Mouse (Mus musculus) C2C12 (cell line): ENCODE results near the gene Myh11.

Experiments used
- CTCF ChIP-seq: IDR thresholded peaks from one replicate; pipeline ENCODE4 v1.5.1; 2011; ENCODE audit not compliant: control insufficient read depth, insufficient read depth, insufficient read length
- FOSL1 ChIP-seq: IDR thresholded peaks from one replicate; pipeline ENCODE4 v1.8.0; 2011; ENCODE audit warnings: mild to moderate bottlenecking, low read length; ENCODE audit not compliant: poor library complexity, insufficient read depth, severe bottlenecking
- MAX ChIP-seq: IDR thresholded peaks from one replicate; pipeline ENCODE4 v1.6.1; 2011; ENCODE audit warnings: mild to moderate bottlenecking, control low read depth
- MYOD1 ChIP-seq: IDR thresholded peaks from one replicate; pipeline ENCODE4 v1.6.1; 2011; ENCODE audit warnings: low read depth; ENCODE audit not compliant: control insufficient read depth, insufficient read length
- MYOG ChIP-seq: IDR thresholded peaks from one replicate; pipeline ENCODE4 v1.6.1; 2011; ENCODE audit not compliant: control insufficient read depth, insufficient read length; ENCODE audit errors: extremely low read depth
- USF1 ChIP-seq: IDR thresholded peaks from one replicate; pipeline ENCODE4 v1.6.1; 2011; ENCODE audit warnings: low read depth, mild to moderate bottlenecking, control low read depth, moderate library complexity

DNA sequence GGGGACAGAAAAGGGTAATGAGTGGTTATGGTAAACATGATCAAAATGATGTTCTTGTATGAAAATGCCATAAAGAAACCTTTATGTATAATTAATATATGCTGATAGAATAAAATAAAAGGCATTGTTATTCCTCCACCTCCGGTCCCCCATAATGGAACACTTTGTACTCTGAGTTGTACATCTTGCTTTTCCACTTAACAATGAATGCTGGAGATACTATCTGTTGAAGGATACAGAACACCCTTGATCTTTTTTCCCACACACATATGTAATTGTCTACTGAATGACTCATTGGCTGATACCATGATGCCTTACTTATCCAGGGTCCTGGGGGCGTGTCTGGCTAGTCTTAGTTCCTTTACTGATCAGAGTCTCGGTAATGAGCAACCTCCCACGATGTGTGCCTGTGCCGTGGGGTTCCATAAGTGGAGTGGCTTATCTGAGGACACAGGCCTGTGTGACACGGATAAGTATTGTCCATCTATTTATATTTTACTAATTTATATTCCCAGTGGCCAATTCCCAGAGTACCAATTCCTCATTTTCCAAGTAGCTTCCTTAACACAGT, 110.9 kb downstream of the Myh11 start:
- TF ChIP-seq CTCF (no peak), FOSL1 (no peak), MYOD1 (no peak), USF1 (no peak), MAX (no peak), MYOG (no peak)
